Mouse (Mus musculus) gastrocnemius, postnatal 25 days (tissue): Measurements from ENCODE around the gene Lcn2. TPM values are rescaled to one million over a fixed set of nuclear protein-coding genes. Genes with fewer than 3 reads are reported as not detected.
"Not testable (repeated sequence)": the region's sequence is repeated elsewhere in the genome, so short reads cannot be mapped to it uniquely, and the experiment has no call there.

ENCODE experiments used
- DNase-seq: peaks from one replicate; pipeline ENCODE4 v3.0.0; 2022
- total RNA-seq, 2 experiments: library from RNA; stranded (reverse); gene quantifications; 1 replicate in 1 of 2; 2 replicates in 1 of 2; pipeline ENCODE4 v1.2.3; 2021

Gene Lcn2
- total RNA-seq, 2 experiments from 2014 or later: 1.4 to 2.1 TPM

DNA sequence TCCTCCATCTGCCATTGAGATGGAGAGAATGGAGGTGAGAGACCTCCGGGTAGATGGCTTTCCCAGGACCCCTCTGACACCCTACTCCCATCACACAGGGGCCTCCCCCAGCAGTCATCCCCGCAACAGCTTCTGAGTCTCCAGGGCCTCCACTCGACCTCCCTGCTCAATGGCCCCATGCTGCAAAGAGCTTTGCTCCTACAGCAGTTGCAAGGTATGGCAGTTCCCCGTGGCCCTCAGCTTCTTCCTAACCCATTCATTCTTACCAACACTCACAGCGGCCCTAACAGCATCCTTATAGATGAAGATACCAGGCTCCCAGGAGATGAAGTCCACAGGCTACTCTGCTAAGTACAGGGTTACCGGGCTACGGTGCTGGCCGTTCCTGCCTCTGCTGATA, 23.9 kb downstream of the Lcn2 start:
- DNase-seq: no peak

DNA sequence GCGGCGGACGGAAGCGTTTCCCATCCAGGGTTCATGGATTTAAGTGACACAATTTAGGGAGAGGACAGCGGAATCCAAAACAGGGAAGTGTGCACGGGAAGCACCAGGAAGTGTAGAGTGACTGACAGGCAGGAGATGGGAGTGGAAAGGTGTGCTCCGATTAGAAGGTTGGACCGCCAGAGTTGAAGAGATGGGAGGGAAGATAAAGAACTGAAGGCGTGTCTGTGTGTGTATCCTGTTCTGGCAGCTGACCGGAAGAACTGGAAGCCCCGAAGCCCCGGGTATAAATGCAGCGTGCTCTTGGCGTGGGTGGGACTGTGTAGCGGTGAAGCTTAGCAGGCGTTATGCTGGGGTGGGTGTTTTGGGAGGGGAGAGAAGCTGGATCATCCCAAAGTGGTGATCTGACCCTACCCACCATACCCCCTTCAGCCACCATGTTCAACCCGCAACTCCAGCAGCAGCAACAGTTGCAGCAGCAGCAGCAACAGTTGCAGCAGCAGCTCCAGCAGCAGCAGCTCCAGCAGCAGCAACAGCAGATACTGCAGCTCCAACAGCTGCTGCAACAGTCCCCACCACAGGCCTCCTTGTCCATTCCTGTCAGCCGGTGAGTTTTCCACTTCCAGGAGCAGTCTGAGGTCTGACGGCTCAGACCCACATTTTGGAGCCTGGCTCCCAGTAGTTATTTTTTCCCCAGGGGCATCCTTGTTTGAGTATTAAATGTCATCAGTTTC, 24.5 kb downstream of the Lcn2 start:
- DNase-seq: no peak

DNA sequence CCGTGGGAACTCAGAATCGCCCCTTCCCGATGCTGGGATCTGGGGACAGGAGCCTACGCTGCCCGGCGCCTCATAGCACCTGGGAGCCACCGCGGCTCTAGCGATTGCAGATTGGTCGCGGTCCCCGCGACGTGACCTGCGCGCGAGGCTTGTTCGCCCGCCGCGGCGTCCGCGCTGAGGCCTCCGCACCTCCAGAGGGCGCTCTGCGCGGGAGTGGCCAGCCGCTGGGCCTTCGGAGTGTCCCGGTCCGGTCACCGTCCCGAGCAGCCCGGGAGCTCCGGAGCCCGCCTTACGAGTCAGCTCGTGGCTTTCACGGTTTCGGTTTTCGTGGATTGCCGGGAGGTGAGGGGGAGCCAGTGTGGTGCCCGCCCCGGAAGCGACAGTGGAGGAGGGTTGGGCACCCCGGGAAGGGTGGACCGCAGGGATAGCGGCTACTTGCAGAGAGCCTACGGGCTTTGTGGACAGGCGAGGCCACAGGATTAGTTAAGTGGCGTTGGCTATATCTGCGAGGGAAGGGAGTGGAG, 25.2 kb downstream of the Lcn2 start:
- DNase-seq: peak; percentile 93

DNA sequence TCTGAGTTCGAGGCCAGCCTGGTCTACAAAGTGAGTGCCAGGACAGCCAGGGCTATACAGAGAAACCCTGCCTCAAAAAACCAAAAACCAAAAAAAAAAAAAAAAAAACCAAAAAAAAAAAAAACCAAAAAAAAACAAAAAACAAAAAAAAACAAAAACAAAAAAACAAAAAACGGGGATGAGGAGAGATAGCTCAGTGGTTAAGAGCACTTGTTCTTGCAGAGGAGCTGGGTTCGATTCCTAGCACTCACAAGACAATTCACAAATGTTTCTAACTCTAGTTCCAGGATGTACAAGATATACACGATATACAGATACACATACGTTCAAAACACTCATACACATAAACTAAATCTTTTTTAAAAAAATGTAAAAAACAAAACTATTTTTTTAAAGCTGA, 25.8 kb downstream of the Lcn2 start:
- not testable (repeated sequence) for DNase-seq

DNA sequence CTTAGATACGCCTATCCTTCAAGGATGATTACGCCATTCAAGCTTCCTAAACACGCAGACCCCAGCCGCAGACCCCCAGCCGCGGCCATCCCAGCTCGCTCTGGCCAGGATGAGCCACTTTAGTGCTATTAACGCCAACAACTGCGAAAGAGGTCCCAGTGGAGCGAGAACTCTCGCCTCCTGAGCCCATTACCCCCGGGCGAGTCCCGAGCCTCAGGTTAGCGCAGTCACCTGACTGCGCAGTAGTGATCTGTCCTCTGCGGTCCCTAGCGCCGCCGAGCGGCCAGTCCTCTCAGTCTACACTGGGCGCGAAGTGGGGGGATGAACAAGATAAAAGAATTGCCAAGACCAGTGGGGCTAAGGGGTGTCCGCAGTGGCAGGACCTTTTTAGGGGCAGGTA, 26.6 kb downstream of the Lcn2 start:
- peak; percentile 66 for DNase-seq

DNA sequence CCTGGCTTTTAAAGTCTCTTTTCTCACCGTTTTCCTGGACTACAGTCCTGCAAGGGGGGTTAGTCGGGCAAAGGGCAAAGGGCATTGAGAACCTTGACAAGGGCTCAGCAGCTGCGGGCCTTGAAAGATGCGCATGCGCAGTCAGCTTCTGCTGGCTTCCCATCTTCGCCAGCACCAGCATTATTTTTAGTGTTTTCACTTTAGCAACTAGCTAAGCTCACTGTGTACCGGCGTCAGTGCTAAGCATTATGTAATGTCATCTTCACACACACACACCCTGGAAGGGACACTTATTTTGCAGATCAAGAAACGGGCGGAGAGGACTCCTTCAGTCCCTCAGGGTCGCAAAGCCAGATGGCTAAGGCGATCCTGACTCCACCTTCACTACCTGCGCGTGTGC, 27.3 kb downstream of the Lcn2 start:
- DNase-seq: peak; percentile 80

DNA sequence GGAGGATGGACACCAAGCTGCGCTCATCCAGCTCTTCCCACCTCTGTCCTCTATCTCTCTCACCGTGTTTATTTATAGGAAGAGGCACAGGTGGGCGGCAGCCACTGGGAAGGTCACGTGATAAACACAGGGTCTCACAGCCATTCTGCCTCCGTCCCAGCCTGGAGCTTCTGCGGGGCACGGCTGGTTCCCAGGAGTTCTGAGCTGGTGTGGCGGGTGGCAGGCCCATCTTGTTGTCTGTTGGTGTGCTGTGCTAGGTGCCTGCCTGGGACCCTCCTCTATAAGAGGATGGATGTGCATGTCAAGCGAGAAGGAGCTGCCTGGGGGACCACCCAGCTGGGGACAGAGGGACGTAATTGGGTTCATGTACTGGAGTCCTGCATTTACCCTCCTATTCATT, 29.7 kb downstream of the Lcn2 start:
- no peak for DNase-seq

DNA sequence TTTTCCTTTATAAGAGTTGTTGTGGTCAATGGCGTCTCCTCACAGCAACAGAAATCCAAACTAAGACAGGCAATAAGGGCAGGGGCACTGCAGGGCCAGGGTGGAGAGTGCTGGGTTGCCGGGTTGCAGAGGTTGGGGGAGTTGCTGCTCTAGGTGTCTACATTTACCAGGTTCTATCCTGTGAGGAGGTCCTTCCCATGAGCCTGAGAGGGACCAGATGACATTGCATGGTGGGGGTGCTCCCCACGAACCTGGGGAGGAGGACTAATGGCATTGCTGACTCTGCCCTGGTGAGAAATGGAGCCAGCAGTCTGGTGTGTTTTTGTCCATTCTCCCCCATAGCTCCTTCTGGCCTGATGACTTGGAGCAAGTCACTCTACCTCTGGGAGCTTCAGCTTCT, 30.3 kb downstream of the Lcn2 start:
- no peak for DNase-seq

DNA sequence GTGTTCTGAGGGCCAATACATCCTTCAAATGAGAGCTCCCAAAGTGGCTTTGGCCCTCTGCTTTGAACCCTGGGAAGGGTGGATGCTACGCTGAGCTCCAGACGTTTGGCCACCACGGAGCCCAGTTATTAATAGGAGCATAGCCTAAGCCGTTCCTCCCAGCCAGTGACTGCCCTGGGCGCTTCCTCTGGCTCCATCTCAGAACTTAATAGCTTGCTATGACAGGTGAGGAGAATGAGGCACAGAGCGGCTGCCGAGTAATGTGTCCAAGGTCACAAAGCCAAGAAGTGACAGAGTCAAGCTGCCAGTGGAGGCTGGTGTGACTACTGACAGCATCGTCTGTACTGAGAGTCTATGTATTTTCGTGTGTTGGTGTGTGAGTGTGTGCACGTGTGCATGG, 31.8 kb downstream of the Lcn2 start:
- peak; percentile 56 for DNase-seq

DNA sequence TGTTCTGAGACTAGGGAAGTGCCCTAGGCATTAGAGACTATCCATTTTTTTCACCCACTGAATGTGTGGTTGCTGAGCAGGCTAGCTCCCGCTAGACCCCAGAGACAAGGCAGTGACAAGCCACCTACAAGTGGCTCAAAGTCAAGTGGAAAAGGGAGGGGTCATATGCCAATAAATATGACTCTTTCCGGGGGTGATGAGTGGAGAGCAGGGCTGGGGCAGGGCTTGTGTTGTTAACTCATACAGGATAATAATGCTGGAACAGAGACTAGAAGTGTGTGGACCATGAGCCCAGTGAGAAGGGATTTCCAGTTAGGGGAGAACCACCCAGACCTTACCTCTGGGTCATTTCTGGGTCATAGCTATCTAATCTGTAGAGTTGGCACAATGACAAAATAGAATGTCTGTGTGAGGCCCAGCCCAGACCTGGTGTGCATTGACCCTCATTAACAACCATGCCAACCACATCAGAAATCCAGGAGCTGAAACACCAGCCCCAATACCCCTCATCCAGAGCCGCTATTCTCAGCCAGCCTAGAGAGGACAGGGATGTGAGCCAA, 33.6 kb downstream of the Lcn2 start:
- DNase-seq: no peak

DNA sequence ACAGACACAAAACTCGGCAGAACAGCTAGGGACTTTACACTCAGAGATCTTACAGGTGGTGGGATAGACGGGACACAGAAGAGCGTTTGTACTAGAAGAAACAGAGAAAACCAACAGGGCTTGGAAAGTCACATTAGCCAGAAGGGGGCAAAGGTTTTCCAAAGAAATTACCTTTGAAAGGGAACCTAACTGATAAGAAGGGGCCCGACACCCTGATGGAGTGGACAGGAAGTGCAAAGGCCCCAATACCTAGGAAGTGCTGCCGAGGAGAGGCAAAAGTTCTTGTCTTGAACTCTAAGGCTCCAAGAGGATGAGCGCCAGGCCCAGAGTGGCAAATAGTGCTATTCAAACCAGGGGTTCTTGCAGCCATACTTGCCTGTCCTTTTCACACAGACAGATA, 34.2 kb downstream of the Lcn2 start:
- no peak for DNase-seq

DNA sequence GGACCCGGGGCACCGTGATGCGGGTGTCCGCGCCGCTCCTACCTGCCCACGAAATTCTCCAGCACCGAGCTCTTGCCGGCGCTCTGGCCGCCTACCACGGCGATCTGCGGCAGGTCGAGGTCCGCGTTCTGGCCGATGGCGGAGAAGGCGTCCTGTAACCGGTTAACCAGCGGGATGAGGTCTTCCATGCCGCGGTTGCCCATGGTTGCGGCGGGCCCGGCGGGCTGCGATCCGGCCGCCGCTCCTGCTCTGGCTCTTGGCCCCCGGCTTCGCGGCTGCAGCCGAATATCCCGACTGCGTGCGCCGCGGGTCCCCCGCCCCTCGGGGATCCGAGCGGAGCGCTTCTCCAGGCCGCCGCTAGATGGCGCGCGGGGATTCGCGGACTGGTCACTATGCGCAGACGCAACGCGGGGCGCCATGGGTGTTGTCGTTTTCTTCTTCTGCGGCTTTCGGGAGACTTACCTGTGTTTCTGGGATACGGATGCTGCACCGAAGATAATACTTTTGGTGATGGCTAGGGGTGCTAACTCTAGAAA, 35.0 kb downstream of the Lcn2 start, which contains the start of gene Dnm1:
Gene Dnm1 (minus strand): TSS at position 332 of the 536 bp plus-strand sequence.
- DNase-seq: peak; percentile 87

DNA sequence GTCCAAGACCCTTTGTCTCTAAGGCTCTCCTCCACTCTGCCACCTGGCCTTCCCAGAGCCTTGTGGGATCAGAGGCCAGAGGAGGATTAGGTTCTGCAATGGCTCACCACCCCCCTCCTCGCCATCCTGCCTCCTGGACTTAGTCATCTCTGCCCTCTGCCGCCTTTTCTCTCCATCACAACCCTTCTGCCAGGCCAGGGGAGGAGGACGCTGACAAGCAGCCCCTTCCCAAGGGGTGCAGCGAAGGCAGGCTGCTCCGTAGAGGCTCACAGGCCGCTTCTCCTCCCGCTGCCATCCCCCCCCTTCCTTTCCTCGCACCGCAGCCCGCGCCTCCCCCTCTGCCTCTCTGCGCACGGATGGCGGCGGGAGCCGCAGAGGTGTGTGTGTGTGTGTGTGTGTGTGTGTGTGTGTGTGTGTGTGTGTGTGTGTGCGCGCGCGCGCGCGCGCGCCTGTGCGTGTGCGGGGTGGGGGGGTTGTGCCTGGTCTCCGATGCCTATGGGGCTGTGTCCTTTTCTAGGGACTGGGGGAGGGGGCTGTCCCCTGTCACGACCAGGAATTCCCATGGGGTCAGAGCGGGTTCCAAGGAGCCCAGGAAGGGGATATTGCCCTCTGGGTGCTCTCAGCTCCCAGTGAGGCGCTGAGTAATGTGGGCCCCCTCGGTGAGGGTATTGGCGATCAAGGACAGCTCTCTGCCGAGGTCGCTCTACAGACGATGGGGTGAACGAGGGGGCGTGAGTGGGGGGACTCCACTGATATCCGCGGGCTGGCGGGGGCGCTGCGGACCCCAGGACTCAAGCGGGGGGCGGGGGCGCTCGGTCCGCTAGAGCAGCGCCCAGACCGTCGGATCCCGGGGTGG, 35.7 kb downstream of the Lcn2 start, which contains the start of gene Ciz1:
Gene Ciz1 (plus strand): TSS at position 177 of the 856 bp plus-strand sequence.
- DNase-seq: no peak

DNA sequence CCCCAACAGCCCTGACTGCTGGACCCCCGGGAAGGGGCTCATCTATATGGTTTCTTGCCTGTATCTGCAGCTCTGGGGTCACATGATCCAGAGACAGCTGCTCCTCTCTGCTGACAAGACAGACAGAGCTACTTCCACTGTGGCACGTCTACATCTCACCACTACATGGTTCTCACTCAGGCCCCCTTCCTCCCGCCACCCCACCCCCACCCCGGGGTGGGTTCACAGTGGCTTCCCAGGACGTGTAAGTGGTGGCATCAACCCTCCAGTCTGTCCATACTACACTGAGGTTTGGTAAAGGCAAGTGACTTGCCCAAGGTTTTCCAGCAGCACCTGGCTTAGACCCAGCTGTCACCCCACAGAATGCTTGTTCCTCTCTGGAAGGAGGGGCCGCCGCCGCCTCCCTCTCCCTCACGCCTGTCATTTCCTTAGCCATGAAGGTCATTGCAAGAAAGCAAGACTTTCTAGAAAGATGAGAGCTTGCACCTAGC, 36.5 kb downstream of the Lcn2 start:
- no peak for DNase-seq

DNA sequence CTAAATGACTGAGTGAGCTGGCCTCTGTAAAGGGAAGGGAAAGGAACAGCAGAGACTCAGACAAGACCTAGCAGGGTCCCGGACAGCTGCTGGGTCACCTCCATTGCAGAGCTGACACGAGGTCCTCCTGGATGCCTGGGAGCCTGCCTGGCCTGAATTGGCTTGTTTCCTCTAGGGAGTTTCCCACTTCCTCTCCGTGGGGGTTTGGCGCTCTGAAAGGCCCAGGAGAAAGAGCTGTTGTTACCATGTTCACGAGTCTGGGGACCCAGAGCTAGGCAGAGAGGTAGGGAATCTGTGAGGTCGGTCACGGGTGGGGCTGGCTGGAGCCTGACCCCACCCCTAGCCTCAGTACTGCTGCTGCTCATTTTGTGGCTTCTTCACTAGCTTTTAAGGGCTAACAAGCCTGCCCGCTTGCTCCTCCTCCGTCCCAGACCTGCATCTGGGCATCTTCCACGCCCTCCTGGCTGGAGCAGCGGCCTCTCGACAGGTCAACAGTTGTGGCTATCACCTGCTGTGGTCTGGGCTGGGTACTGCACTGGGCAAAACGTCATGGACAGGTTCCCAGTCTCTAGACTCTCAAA, 37.5 kb downstream of the Lcn2 start:
- DNase-seq: no peak

DNA sequence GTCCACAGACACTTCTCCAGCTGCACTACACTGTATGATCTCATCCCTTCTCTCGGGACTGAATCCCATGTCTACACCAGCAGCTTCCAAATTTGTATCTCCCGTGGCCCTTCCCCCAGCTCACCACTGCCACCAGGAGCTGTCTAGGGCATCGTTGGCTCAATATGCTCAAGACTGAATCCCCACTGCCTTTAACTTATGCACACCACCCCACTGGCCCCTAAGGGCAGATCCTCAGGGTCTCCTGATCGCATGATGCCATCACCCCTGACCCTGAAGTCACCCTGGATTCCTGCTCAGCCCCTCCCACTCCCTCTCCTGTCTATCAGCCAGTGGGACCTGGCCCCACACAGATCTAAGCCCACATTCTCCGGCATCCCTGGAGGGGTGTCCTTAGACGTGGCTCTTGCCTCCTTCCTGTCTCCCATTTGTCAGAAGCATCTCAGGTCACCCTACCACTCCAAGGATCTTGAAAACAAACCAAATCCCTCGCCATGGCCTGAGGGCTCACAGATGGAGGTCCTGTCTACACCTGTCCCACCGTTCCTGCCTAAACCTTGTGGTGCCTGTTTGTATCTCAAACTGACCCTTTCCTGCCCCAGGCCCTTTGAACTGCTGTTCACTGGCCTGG, 38.3 kb downstream of the Lcn2 start:
- no peak for DNase-seq

DNA sequence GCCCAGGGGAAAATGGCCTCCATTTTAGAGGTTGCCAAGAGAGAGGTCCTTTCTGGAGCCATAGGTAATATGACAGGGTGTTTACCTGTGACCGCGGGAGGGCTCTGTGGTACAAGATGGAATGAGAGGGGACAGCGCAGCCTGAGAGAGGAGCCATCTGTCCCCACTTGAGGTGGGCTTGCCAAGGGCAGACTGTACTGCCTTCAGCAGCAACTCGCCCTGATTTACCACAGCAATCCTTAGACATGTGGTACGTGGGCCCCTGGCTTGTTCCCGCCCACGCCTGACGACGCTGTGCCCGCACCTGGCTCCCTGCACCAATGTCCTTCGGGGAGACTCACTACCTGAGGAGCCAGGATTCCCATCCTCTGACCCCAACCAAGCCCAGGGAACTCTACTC, 39.7 kb downstream of the Lcn2 start:
- DNase-seq: no peak

DNA sequence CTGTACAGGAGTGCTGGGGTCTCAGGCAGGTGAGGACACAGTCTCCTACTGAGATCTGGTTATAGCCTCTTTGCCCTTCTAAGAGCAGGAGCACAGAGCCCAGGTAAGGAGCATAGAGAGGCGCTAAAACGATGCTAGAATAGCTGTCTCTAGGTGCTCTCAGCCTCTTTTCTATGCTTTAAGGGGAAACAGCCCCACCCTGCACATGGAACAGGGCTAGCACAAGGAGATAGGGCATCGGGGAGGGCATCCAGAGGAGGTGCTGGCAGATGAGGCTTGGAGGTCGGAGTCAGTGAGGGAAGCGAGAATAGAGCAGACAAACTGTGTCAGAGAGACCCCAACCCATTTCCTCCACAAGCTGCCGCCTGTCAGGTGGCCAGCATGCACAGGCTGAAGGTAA, 41.0 kb downstream of the Lcn2 start:
- DNase-seq: no peak

DNA sequence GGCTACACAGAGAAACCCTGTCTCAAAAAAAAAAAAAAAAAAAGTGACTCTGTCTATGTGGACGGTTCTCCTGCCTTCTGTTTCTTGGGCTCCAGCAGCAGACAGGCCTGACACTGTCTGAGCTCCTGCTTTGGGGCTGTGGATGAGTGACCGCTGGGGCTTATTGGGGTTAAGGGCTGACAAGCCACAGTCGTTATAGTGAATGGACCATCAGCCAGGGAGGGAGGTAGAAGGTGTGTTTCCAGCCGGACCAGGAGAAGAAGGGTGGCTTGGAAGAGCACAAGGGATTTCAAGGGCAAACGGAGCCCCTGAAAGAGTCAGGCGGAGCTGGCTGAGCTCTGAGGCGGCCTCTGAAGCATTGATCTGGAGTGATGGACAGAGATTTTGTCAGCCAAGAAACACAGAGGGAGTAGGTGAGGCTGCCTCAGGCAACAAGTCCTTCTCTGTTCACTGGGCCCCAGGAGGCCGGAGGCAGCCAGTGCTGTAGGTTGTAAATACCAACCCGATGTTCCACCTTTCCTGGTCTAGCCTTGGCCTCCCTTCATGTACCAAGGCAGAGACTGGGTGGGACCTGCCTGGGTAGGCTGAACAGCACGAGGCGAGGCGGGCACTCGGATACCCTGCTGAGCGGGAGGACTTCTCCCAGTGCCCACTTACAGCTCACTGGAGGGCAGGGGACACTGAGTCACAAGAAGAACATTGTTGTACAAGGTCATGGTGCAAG, 43.3 kb downstream of the Lcn2 start:
- no peak for DNase-seq

DNA sequence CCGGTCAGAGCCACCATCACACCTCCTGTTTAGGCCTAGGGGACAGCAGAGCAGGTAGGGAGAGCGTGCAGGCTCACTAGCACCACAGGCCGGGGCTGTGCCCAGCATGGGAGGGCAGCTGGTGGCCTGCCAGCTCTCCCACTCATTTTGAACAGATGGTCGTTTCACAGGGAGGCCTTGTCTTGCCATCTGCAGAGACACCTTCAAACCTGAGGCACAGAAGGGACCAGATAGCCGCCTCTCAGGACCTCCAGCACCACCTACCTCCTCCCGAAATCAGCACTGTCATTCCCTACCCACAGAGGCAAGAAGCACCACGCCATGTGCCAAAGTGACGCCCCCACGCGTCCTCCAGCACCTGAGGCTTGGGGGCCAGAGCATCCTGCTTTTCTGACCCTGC, 44.0 kb downstream of the Lcn2 start:
- DNase-seq: no peak

DNA sequence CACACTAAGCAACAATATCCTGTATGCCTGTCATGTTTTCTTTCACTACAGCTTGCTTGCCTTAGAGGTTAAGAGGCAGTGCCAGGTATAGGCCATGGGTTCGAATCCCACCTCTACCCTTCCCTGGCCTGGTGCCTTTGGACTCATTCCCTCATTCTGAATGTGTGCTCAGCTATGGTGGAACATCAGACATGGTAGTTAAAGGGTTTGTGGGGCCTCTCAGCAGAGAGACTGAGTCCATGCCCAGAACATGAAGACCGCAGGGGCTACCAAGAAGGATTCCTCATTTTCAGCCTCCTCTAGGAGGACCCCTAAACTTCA, 44.7 kb downstream of the Lcn2 start:
- no peak for DNase-seq
